Mouse (Mus musculus) hindlimb bud, embryonic 11.5 days (tissue): ENCODE measurements around the gene Vps18.

ENCODE experiments used
- DNase-seq: peaks from one replicate; pipeline ENCODE4 v3.0.0-alpha.2; 2012; ENCODE audit warnings: low read depth, low spot score; ENCODE audit errors: extremely low spot score

The Vps18 gene

GRCm38 (mm10) chr2:119288270-119288882 is at the start of gene Vps18:
Gene Vps18, plus strand, starts transcription at chr2:119288740.
- DNase-seq, result peak; percentile 88

GRCm38 (mm10) chr2:119240075-119240818 is 48.3 kb upstream of the Vps18 start:
- no peak for DNase-seq

- DNase-seq, result no peak
These were observed 47.7 kb upstream of the Vps18 start for GRCm38 (mm10) chr2:119240819-119241186.

GRCm38 (mm10) chr2:119242548-119242947 is 46.0 kb upstream of the Vps18 start:
- DNase-seq, result no peak

GRCm38 (mm10) chr2:119245246-119245645 is 43.3 kb upstream of the Vps18 start:
- DNase-seq, result no peak

GRCm38 (mm10) chr2:119247904-119248303 is 40.6 kb upstream of the Vps18 start:
- DNase-seq, result no peak

- DNase-seq, result no peak
These were observed 38.9 kb upstream of the Vps18 start for GRCm38 (mm10) chr2:119249592-119250061.

GRCm38 (mm10) chr2:119250377-119250776 is 38.2 kb upstream of the Vps18 start:
- DNase-seq, result no peak

GRCm38 (mm10) chr2:119250826-119251478 is 37.6 kb upstream of the Vps18 start:
- DNase-seq, result peak; percentile 68

- no peak for DNase-seq
These were observed 33.6 kb upstream of the Vps18 start for GRCm38 (mm10) chr2:119254976-119255375.

GRCm38 (mm10) chr2:119260518-119260917 is 28.0 kb upstream of the Vps18 start:
- DNase-seq, result no peak

GRCm38 (mm10) chr2:119261326-119261725 is 27.2 kb upstream of the Vps18 start:
- no peak for DNase-seq

GRCm38 (mm10) chr2:119262978-119263377 is 25.6 kb upstream of the Vps18 start:
- no peak for DNase-seq

GRCm38 (mm10) chr2:119263813-119264212 is 24.7 kb upstream of the Vps18 start:
- no peak for DNase-seq

- DNase-seq, result no peak
These were observed 18.3 kb upstream of the Vps18 start for GRCm38 (mm10) chr2:119270286-119270642.

GRCm38 (mm10) chr2:119270643-119271331 is 17.8 kb upstream of the Vps18 start, which contains the start of gene Rhov:
Gene Rhov, minus strand, starts transcription at chr2:119271272.
- DNase-seq, result no peak

GRCm38 (mm10) chr2:119274126-119274525 is 14.4 kb upstream of the Vps18 start:
- no peak for DNase-seq

GRCm38 (mm10) chr2:119276926-119277325 is 11.6 kb upstream of the Vps18 start:
- no peak for DNase-seq

GRCm38 (mm10) chr2:119277810-119278209 is 10.7 kb upstream of the Vps18 start:
- DNase-seq, result no peak

- DNase-seq, result no peak
These were observed 6.5 kb upstream of the Vps18 start for GRCm38 (mm10) chr2:119281899-119282565.

- DNase-seq, result no peak
These were observed 1.2 kb upstream of the Vps18 start for GRCm38 (mm10) chr2:119287372-119287771.
